Mouse (Mus musculus) lung, adult 2 months (tissue): ENCODE results near the gene Pxn.

Experiments
- CTCF ChIP-seq: fragments of 200-500 bp; IDR thresholded peaks from 2 replicates; pipeline ENCODE4 v1.5.1; 2011; ENCODE audit warnings: mild to moderate bottlenecking, low read length, control low read depth; ENCODE audit not compliant: insufficient read depth
- POLR2A ChIP-seq: fragments of 200-500 bp; IDR thresholded peaks from 2 replicates; pipeline ENCODE4 v1.6.1; 2011; ENCODE audit warnings: low read depth, mild to moderate bottlenecking, control low read depth, low read length, borderline replicate concordance; ENCODE audit errors: extremely low read depth

- TF ChIP-seq CTCF (no peak), POLR2A (no peak)
Observed at GRCm38 (mm10) chr5:115544655-115545185, 38.2 kb downstream of the Pxn start.
